Mouse (Mus musculus): Measurements from ENCODE around the gene Fezf1. TPM values are rescaled to one million over a fixed set of nuclear protein-coding genes. Genes with fewer than 3 reads are reported as not detected.

Fezf1 gene
- polyA plus RNA-seq, 1 experiment from 2014 or later = not detected

DNA sequence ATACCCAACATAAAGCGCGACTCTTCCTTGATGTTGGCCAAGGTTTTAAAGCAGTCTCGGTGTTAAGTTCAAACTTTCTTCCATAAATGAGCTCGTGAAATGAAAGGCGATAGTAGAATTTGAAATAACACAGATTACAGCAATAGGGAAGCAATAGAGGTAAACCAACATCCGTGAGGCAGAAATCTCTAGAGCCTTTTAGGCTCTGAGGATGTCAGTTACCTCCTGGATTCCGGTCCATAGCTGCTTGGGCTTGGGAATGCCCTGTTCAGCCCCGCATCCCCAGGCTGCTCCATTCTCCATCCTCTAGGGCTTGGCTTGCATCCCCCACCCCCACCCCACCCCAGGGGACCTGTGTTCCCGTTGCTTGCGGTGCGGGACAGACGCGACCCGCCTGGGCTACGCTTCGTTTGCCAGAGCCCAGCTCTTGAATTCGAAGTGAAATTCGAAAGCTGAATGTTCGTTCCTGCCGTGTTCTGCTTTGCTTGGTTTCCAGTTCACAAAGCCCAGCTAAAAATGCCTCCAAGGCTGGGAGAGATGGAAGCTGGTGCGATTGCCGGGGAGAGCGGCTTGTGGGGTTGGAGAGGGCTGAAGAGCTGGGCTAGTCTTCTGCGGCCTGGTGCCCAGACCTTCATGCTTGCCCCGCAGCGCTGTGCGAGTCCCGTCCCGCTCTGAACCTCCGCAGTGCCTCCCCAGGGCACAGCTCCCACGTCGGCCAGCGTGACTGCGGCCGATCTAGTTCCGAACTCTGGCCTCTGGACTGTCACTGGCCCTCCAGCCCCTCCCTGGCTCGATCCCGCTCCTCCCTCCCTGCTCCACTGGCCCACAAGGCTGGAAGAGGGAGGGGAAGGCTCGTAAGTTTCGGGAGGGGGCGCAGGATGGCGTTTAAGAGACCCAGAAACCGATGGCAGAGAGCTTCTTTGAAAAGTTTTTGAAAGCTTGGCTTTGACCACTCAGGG is 5.5 kb upstream of the Fezf1 start:
- H3K9ac ChIP-seq (ENCODE audit: low read depth, low read length) = no peak overlapping the region
- no peak overlapping the region for H3K27ac ChIP-seq (ENCODE audit: low read depth, low read length)
- H3K36me3 ChIP-seq (ENCODE audit: control insufficient read depth, insufficient read depth) = no peaks in the 10 kb centered on the region
- 0 out of 2 replicates have a peak overlapping the region, but pooled peaks have one; percentile 7 for H3K4me2 ChIP-seq (replicated peaks; ENCODE audit: low read depth)
- 2% methylated on average over 43 of the region's 43 CpGs for WGBS
- peaks cover 88% of the 10 kb centered on the region for H3K27me3 ChIP-seq (replicated peaks; ENCODE audit: control insufficient read depth, insufficient read depth, low read length)
- 0 out of 2 replicates have a peak overlapping the region, but pooled peaks have one; percentile 10 for H3K4me3 ChIP-seq (ENCODE audit: low read depth, low read length)
- TF ChIP-seq CTCF (IDR thresholded peaks at IDR 0.05; ENCODE audit: low read depth) = no peak
- no peaks in the 10 kb centered on the region for H3K4me1 ChIP-seq (replicated peaks; ENCODE audit: control insufficient read depth, insufficient read depth, low read length)
- no peak for ATAC-seq
- H3K9me3 ChIP-seq (ENCODE audit: control insufficient read depth) = no peaks in the 10 kb centered on the region

DNA sequence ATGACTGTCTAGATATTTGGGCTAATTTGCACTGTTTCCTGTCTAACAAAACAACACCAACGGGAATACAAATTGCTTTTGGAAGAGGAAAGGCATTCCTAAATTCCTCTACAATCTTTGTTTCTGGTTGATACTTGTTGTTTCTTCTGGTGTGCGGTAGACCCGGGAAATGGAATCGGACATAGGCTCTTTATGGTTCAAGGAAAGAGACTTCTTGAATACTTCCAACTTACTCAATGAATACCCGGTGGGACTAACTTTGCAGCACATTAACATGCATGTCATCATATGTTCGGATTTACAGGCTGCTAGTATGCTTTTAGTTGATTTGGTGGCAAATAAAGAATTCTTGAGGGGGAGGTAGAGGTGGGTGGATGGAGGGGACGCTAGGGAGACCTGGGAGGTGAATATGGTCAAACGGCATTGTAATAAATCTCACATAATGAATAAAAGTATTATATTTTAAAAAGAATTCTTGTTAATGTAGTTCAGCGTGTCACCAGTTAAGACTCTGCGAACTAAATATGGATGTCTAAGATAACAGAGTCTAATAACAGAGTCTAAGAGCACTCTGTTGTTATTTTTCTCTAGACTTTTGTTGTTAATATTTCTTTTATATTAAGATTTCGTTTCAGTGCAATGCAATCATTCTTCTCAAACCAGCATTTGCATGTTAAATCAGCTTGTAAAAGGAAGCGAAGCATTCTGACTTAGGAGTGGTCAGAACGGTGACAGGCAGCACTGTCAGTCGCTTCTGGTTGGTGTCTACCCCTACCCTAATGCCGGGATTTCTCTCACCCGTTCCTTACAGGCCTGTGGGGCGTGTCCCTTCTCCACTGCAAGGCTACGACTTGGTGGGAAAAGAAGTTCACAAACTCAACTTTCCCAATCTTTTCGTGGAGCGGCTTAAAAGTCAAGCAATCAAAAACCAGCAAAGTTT is 4.3 kb upstream of the Fezf1 start:
- 4% methylated on average over 20 of the region's 20 CpGs for WGBS
- H3K36me3 ChIP-seq (ENCODE audit: control insufficient read depth, insufficient read depth) = no peaks in the 10 kb centered on the region
- H3K4me2 ChIP-seq (replicated peaks; ENCODE audit: low read depth) = no peak overlapping the region
- no peak for TF ChIP-seq CTCF (IDR thresholded peaks at IDR 0.05; ENCODE audit: low read depth)
- peaks cover 89% of the 10 kb centered on the region for H3K27me3 ChIP-seq (replicated peaks; ENCODE audit: control insufficient read depth, insufficient read depth, low read length)
- no peak overlapping the region for H3K9ac ChIP-seq (ENCODE audit: low read depth, low read length)
- ATAC-seq = no peak
- no peak overlapping the region for H3K4me3 ChIP-seq (ENCODE audit: low read depth, low read length)
- no peak overlapping the region for H3K27ac ChIP-seq (ENCODE audit: low read depth, low read length)
- H3K9me3 ChIP-seq (ENCODE audit: control insufficient read depth) = no peaks in the 10 kb centered on the region
- no peaks in the 10 kb centered on the region for H3K4me1 ChIP-seq (replicated peaks; ENCODE audit: control insufficient read depth, insufficient read depth, low read length)

DNA sequence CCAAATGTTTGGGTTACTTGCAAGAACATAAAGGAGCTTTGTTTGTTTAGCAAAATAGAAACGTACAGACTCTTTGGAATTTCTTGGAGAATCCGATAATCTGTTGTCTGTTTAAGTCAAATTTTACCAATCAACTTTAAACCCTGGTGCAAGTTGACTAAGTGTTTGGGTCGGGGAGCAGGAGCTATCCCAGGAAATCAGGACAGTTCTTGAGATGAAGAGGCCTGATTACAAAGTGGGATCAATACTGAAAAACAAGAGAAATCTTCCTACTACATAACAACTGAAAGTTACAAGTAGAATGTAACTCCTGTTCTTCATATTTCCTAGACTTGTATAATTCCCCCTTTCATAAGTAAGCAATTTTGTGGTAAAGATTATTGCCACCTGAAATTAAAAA is 3.3 kb upstream of the Fezf1 start:
- 6% methylated on average over 3 of the region's 3 CpGs for WGBS
- Histone ChIP-seq H3K4me3 (ENCODE audit: low read depth, low read length) (no peak overlapping the region), H3K9ac (ENCODE audit: low read depth, low read length) (no peak overlapping the region), H3K9me3 (ENCODE audit: control insufficient read depth) (no peaks in the 10 kb centered on the region), H3K36me3 (ENCODE audit: control insufficient read depth, insufficient read depth) (no peaks in the 10 kb centered on the region), H3K4me1 (replicated peaks; ENCODE audit: control insufficient read depth, insufficient read depth, low read length) (no peaks in the 10 kb centered on the region), H3K4me2 (replicated peaks; ENCODE audit: low read depth) (no peak overlapping the region), H3K27me3 (replicated peaks; ENCODE audit: control insufficient read depth, insufficient read depth, low read length) (peaks cover 93% of the 10 kb centered on the region), H3K27ac (ENCODE audit: low read depth, low read length) (no peak overlapping the region)
- no peak for ATAC-seq
- TF ChIP-seq CTCF (IDR thresholded peaks at IDR 0.05; ENCODE audit: low read depth) = no peak

- no peak for TF ChIP-seq CTCF (IDR thresholded peaks at IDR 0.05; ENCODE audit: low read depth)
- 3% methylated on average over 22 of the region's 22 CpGs for WGBS
- Histone ChIP-seq H3K4me1 (replicated peaks; ENCODE audit: control insufficient read depth, insufficient read depth, low read length) (no peaks in the 10 kb centered on the region), H3K9me3 (ENCODE audit: control insufficient read depth) (no peaks in the 10 kb centered on the region), H3K27me3 (replicated peaks; ENCODE audit: control insufficient read depth, insufficient read depth, low read length) (peaks cover 92% of the 10 kb centered on the region), H3K36me3 (ENCODE audit: control insufficient read depth, insufficient read depth) (no peaks in the 10 kb centered on the region), H3K4me2 (replicated peaks; ENCODE audit: low read depth) (no peak overlapping the region), H3K27ac (ENCODE audit: low read depth, low read length) (no peak overlapping the region), H3K9ac (ENCODE audit: low read depth, low read length) (no peak overlapping the region), H3K4me3 (ENCODE audit: low read depth, low read length) (no peak overlapping the region)
- ATAC-seq = no peak
Measured at GRCm38 (mm10) chr6:23250288-23250955, 2.3 kb upstream of the Fezf1 start.

GRCm38 (mm10) chr6:23249616-23250287 is 1.6 kb upstream of the Fezf1 start:
- no peaks in the 10 kb centered on the region for H3K36me3 ChIP-seq (ENCODE audit: control insufficient read depth, insufficient read depth)
- 2% methylated on average over 29 of the region's 29 CpGs for WGBS
- peak overlapping the region; percentile 44 for H3K4me2 ChIP-seq (replicated peaks; ENCODE audit: low read depth)
- H3K9me3 ChIP-seq (ENCODE audit: control insufficient read depth) = no peaks in the 10 kb centered on the region
- H3K4me3 ChIP-seq (ENCODE audit: low read depth, low read length) = peak overlapping the region; percentile 18; the same call in 1 of the 2 replicates
- peaks cover 92% of the 10 kb centered on the region for H3K27me3 ChIP-seq (replicated peaks; ENCODE audit: control insufficient read depth, insufficient read depth, low read length)
- H3K9ac ChIP-seq (ENCODE audit: low read depth, low read length) = no peak overlapping the region
- H3K4me1 ChIP-seq (replicated peaks; ENCODE audit: control insufficient read depth, insufficient read depth, low read length) = no peaks in the 10 kb centered on the region
- H3K27ac ChIP-seq (ENCODE audit: low read depth, low read length) = no peak overlapping the region
- no peak for ATAC-seq
- peak; percentile 43; the same call in 1 of the 2 replicates for TF ChIP-seq CTCF (IDR thresholded peaks at IDR 0.05; ENCODE audit: low read depth)
